Mouse (Mus musculus): ENCODE results near the gene Olfr462.

The Olfr462 gene

GRCm38 (mm10) chr11:87847884-87848283 is 44.2 kb downstream of the Olfr462 start:
- no peak for DNase-seq (ENCODE audit: low spot score in 2 of 2)

GRCm38 (mm10) chr11:87846968-87847600 is 45.0 kb downstream of the Olfr462 start:
- DNase-seq (ENCODE audit: low spot score in 2 of 2): no peak

DNA sequence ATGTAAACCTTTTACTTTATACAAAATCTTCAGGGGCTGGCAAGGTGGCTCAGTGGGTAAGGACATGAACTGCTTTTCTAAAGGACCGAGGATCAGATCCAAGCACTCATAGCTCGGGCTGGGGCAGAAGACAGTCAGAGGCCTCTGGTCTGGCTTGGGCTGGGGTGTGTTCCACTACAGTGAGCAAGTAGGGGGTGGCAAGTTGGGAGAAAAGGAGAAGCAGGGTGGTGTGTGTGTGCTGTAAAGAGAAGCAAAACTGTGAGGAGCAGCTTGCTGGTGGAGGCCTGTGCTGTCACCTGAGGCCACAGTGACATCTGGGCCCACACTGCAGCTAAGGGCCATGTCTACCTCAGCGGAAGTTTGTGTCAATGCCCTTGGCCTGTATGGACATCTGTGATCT is 50.6 kb downstream of the Olfr462 start:
- no peak for DNase-seq (ENCODE audit: low spot score in 2 of 2)

DNA sequence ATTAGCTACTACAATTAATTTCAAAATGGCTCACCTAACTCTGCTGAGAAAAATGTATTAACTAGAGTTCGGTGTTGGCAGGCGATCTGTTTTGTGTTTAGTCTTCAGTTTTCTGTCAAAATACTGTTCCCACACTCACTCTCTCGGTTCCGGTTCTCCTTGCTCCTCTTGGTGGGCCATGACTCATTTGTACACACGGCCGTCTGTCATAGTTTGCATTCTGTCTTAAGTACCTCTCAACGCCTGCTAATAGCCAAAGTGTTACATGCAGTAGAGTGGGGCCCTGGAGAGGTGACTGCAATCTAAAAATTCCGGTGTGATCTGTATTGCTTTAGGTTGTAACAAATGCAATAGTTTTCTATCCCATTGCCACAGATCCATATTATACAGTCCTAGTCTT is 51.4 kb downstream of the Olfr462 start:
- DNase-seq (ENCODE audit: low spot score in 2 of 2): no peak
